Mouse (Mus musculus): ENCODE data around the gene Nlrp6. TPM values are rescaled to one million over a fixed set of nuclear protein-coding genes. Genes with fewer than 3 reads are reported as not detected.

Gene Nlrp6
- total and polyA plus RNA-seq, 3 experiments, result 0.08 to 0.11 TPM; not detected in 1

GRCm38 (mm10) chr7:140945247-140945646 is 24.5 kb downstream of the Nlrp6 start:
- H3K27me3 ChIP-seq (ENCODE audit: insufficient read depth, low read length), result peaks cover 2% of the 10 kb centered on the region; the same call in 1 of the 2 replicates
- H3K9me3 ChIP-seq (replicated peaks), result no peaks in the 10 kb centered on the region
- peaks cover 79% of the 10 kb centered on the region for H3K36me3 ChIP-seq (replicated peaks)
- H3K4me1 ChIP-seq (ENCODE audit: insufficient read depth, low read depth, low read length), result peaks cover 57% of the 10 kb centered on the region
- ATAC-seq (ENCODE audit: extremely low read depth, insufficient number of reproducible peaks, low FRiP score, poor library complexity, severe bottlenecking) (no peak), DNase-seq (ENCODE audit: low spot score) (no peak)
- H3K4me3 ChIP-seq (ENCODE audit: low read depth, low read length), result no peak overlapping the region
- no peak for TF ChIP-seq TAL1 (conservative IDR thresholded peaks at IDR 0.05; ENCODE audit: low read depth, low read length)
- no peak for TF ChIP-seq POLR2AphosphoS5 (IDR thresholded peaks at IDR 0.05; ENCODE audit: insufficient replicate concordance, low read depth, low read length)
- no peak for TF ChIP-seq GATA1 (IDR thresholded peaks at IDR 0.05; ENCODE audit: borderline replicate concordance, low read length)
- no peak for TF ChIP-seq CTCF (IDR thresholded peaks at IDR 0.05; ENCODE audit: low read depth, low read length)
- TF ChIP-seq GATA2 (IDR thresholded peaks at IDR 0.05; ENCODE audit: borderline replicate concordance, low read depth, low read length), result no peak

DNA sequence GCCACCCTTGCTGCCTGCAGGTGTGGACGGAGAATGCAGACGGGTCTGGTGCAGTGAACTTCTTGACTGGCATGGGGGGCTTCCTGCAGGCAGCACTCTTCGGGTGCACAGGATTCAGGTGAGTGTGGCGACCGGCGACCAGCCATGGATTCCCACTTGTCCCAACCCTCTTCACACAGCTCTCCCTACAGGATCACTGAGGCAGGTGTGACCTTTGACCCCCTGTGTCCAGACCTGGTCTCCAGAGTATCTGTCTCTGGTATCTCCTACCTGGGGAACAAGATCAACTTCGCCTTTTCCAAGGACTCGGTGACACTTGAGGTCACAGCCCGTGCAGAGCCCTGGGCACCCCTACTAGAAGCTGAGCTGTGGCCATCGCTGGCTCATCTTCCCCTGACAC is 25.6 kb downstream of the Nlrp6 start:
- TF ChIP-seq CTCF (IDR thresholded peaks at IDR 0.05; ENCODE audit: low read depth, low read length) (no peak), POLR2AphosphoS5 (IDR thresholded peaks at IDR 0.05; ENCODE audit: insufficient replicate concordance, low read depth, low read length) (no peak), GATA2 (IDR thresholded peaks at IDR 0.05; ENCODE audit: borderline replicate concordance, low read depth, low read length) (no peak), TAL1 (conservative IDR thresholded peaks at IDR 0.05; ENCODE audit: low read depth, low read length) (no peak), GATA1 (IDR thresholded peaks at IDR 0.05; ENCODE audit: borderline replicate concordance, low read length) (no peak)
- peaks cover 56% of the 10 kb centered on the region for H3K4me1 ChIP-seq (ENCODE audit: insufficient read depth, low read depth, low read length)
- H3K36me3 ChIP-seq (replicated peaks), result peaks cover 89% of the 10 kb centered on the region
- H3K27me3 ChIP-seq (ENCODE audit: insufficient read depth, low read length), result peaks cover 2% of the 10 kb centered on the region; the same call in 1 of the 2 replicates
- DNase-seq (ENCODE audit: low spot score), result no peak
- no peaks in the 10 kb centered on the region for H3K9me3 ChIP-seq (replicated peaks)
- no peak for ATAC-seq (ENCODE audit: extremely low read depth, insufficient number of reproducible peaks, low FRiP score, poor library complexity, severe bottlenecking)
- no peak overlapping the region for H3K4me3 ChIP-seq (ENCODE audit: low read depth, low read length)

- H3K4me3 ChIP-seq (ENCODE audit: low read depth, low read length), result no peak overlapping the region
- no peaks in the 10 kb centered on the region for H3K9me3 ChIP-seq (replicated peaks)
- H3K27me3 ChIP-seq (ENCODE audit: insufficient read depth, low read length), result peaks cover 2% of the 10 kb centered on the region; the same call in 1 of the 2 replicates
- peaks cover 93% of the 10 kb centered on the region for H3K36me3 ChIP-seq (replicated peaks)
- no peak for DNase-seq (ENCODE audit: low spot score)
- ATAC-seq (ENCODE audit: extremely low read depth, insufficient number of reproducible peaks, low FRiP score, poor library complexity, severe bottlenecking), result peak; percentile 75
- TF ChIP-seq POLR2AphosphoS5 (IDR thresholded peaks at IDR 0.05; ENCODE audit: insufficient replicate concordance, low read depth, low read length) (no peak), CTCF (IDR thresholded peaks at IDR 0.05; ENCODE audit: low read depth, low read length) (no peak), GATA1 (IDR thresholded peaks at IDR 0.05; ENCODE audit: borderline replicate concordance, low read length) (no peak), GATA2 (IDR thresholded peaks at IDR 0.05; ENCODE audit: borderline replicate concordance, low read depth, low read length) (no peak), TAL1 (conservative IDR thresholded peaks at IDR 0.05; ENCODE audit: low read depth, low read length) (no peak)
- H3K4me1 ChIP-seq (ENCODE audit: insufficient read depth, low read depth, low read length), result peaks cover 52% of the 10 kb centered on the region
These were observed 26.3 kb downstream of the Nlrp6 start for GRCm38 (mm10) chr7:140946980-140947379.

DNA sequence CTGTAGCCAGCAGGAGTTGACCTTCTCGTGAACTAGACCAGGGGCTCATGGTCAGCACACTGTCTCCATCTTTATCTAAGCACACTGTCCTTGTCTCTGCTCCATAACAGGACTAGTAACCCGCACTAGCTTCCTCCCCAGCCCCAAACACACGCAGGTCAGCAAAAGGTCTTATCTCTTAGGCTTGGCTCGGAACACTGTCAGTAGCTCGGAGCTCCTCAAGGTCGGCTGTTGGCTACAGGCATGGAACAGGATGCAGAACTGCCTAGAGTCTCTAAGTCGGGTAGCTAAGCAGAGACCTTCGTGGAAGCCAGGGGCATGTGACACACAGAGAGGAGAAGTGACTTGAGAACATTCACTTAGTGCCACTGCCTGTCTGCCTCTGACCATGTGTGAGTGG is 27.5 kb downstream of the Nlrp6 start:
- no peak for DNase-seq (ENCODE audit: low spot score)

GRCm38 (mm10) chr7:140949255-140949654 is 28.6 kb downstream of the Nlrp6 start:
- peaks cover 49% of the 10 kb centered on the region for H3K4me1 ChIP-seq (ENCODE audit: insufficient read depth, low read depth, low read length)

More for the DNA sequence above, 27.5 kb downstream of the Nlrp6 start:
- no peaks in the 10 kb centered on the region; the same call in 1 of the 2 replicates for H3K27me3 ChIP-seq (ENCODE audit: insufficient read depth, low read length)
- peaks cover 94% of the 10 kb centered on the region for H3K36me3 ChIP-seq (replicated peaks)
- no peaks in the 10 kb centered on the region for H3K9me3 ChIP-seq (replicated peaks)
- TF ChIP-seq GATA1 (IDR thresholded peaks at IDR 0.05; ENCODE audit: borderline replicate concordance, low read length), result no peak
- no peak for TF ChIP-seq CTCF (IDR thresholded peaks at IDR 0.05; ENCODE audit: low read depth, low read length)
- TF ChIP-seq POLR2AphosphoS5 (IDR thresholded peaks at IDR 0.05; ENCODE audit: insufficient replicate concordance, low read depth, low read length), result no peak
- no peak for TF ChIP-seq GATA2 (IDR thresholded peaks at IDR 0.05; ENCODE audit: borderline replicate concordance, low read depth, low read length)
- TF ChIP-seq TAL1 (conservative IDR thresholded peaks at IDR 0.05; ENCODE audit: low read depth, low read length), result no peak
- H3K4me3 ChIP-seq (ENCODE audit: low read depth, low read length), result no peak overlapping the region
- peaks cover 49% of the 10 kb centered on the region for H3K4me1 ChIP-seq (ENCODE audit: insufficient read depth, low read depth, low read length)
- no peak for ATAC-seq (ENCODE audit: extremely low read depth, insufficient number of reproducible peaks, low FRiP score, poor library complexity, severe bottlenecking)

GRCm38 (mm10) chr7:140949824-140950530 is 29.3 kb downstream of the Nlrp6 start, which contains the start of gene Ifitm5:
TSS of gene Ifitm5 (minus strand) at chr7:140950291.
- peaks cover 78% of the 10 kb centered on the region for H3K36me3 ChIP-seq (replicated peaks)
- H3K9me3 ChIP-seq (replicated peaks), result no peaks in the 10 kb centered on the region
- no peak within 1 kb of the TSS for H3K4me3 ChIP-seq (ENCODE audit: low read depth, low read length)
- peaks cover under 1% of the 10 kb centered on the region; the same call in 1 of the 2 replicates for H3K27me3 ChIP-seq (ENCODE audit: insufficient read depth, low read length)
- DNase-seq (ENCODE audit: low spot score) (no peak), ATAC-seq (ENCODE audit: extremely low read depth, insufficient number of reproducible peaks, low FRiP score, poor library complexity, severe bottlenecking) (no peak)
- H3K4me1 ChIP-seq (ENCODE audit: insufficient read depth, low read depth, low read length), result peaks cover 56% of the 10 kb centered on the region
- TF ChIP-seq TAL1 (conservative IDR thresholded peaks at IDR 0.05; ENCODE audit: low read depth, low read length), result no peak
- no peak for TF ChIP-seq POLR2AphosphoS5 (IDR thresholded peaks at IDR 0.05; ENCODE audit: insufficient replicate concordance, low read depth, low read length)
- TF ChIP-seq GATA1 (IDR thresholded peaks at IDR 0.05; ENCODE audit: borderline replicate concordance, low read length), result no peak
- no peak for TF ChIP-seq GATA2 (IDR thresholded peaks at IDR 0.05; ENCODE audit: borderline replicate concordance, low read depth, low read length)
- no peak for TF ChIP-seq CTCF (IDR thresholded peaks at IDR 0.05; ENCODE audit: low read depth, low read length)

More at GRCm38 (mm10) chr7:140949255-140949654, 28.6 kb downstream of the Nlrp6 start:
- ATAC-seq (ENCODE audit: extremely low read depth, insufficient number of reproducible peaks, low FRiP score, poor library complexity, severe bottlenecking), result no peak
- no peaks in the 10 kb centered on the region; the same call in 1 of the 2 replicates for H3K27me3 ChIP-seq (ENCODE audit: insufficient read depth, low read length)
- no peak for TF ChIP-seq GATA2 (IDR thresholded peaks at IDR 0.05; ENCODE audit: borderline replicate concordance, low read depth, low read length)
- no peak for TF ChIP-seq TAL1 (conservative IDR thresholded peaks at IDR 0.05; ENCODE audit: low read depth, low read length)
- no peak for DNase-seq (ENCODE audit: low spot score)
- H3K36me3 ChIP-seq (replicated peaks), result peaks cover 85% of the 10 kb centered on the region
- no peaks in the 10 kb centered on the region for H3K9me3 ChIP-seq (replicated peaks)
- H3K4me3 ChIP-seq (ENCODE audit: low read depth, low read length), result no peak overlapping the region
